Mouse (Mus musculus): ENCODE measurements around the gene Sun1. TPM values are rescaled to one million over a fixed set of nuclear protein-coding genes. Genes with fewer than 3 reads are reported as not detected.

Gene Sun1
- 40.3 and 43.8 TPM in 2 replicates for polyA plus RNA-seq (2016; fragmentation: Nextera tagmentation; extraction: Ambion mirVana)

GRCm38 (mm10) chr5:139199995-139200769 lies at the start of gene Sun1:
Gene Sun1 (plus strand): TSS chr5:139200637.
- H3K4me3 ChIP-seq: peak within 1 kb of the TSS; percentile 97
- peak; percentile 98 for DNase-seq (ENCODE audit: low spot score)
- H3K9me3 ChIP-seq: no peaks in the 10 kb centered on the region
- H3K4me1 ChIP-seq: peaks cover 35% of the 10 kb centered on the region
- H3K27me3 ChIP-seq (ENCODE audit: insufficient read depth, poor library complexity, severe bottlenecking): no peaks in the 10 kb centered on the region
- H3K36me3 ChIP-seq: 0 out of 2 replicates have a peak, but pooled peaks cover 3% of the 10 kb centered on the region
- peak within 1 kb of the TSS; percentile 93 for H3K27ac ChIP-seq
- under 1% methylated on average over 64 of the region's 64 CpGs for WGBS

GRCm38 (mm10) chr5:139160899-139161298 lies 39.5 kb upstream of the Sun1 start:
- Histone ChIP-seq H3K4me3 (no peak overlapping the region), H3K4me1 (0 out of 2 replicates have a peak, but pooled peaks cover 10% of the 10 kb centered on the region), H3K9me3 (no peaks in the 10 kb centered on the region), H3K36me3 (peaks cover 64% of the 10 kb centered on the region), H3K27me3 (ENCODE audit: insufficient read depth, poor library complexity, severe bottlenecking) (no peaks in the 10 kb centered on the region), H3K27ac (no peak overlapping the region)
- DNase-seq (ENCODE audit: low spot score): no peak
- WGBS: 90% methylated on average over 8 of the region's 8 CpGs

- peaks cover 13% of the 10 kb centered on the region for H3K4me1 ChIP-seq
- H3K9me3 ChIP-seq: no peaks in the 10 kb centered on the region
- no peak for DNase-seq (ENCODE audit: low spot score)
- H3K27ac ChIP-seq: no peak overlapping the region
- H3K36me3 ChIP-seq: peaks cover 64% of the 10 kb centered on the region
- WGBS: 87% methylated on average over 10 of the region's 10 CpGs
- H3K27me3 ChIP-seq (ENCODE audit: insufficient read depth, poor library complexity, severe bottlenecking): no peaks in the 10 kb centered on the region
- H3K4me3 ChIP-seq: no peak overlapping the region
These were observed 38.8 kb upstream of the Sun1 start for GRCm38 (mm10) chr5:139161632-139162031.

GRCm38 (mm10) chr5:139166781-139167361 lies 33.6 kb upstream of the Sun1 start:
- DNase-seq (ENCODE audit: low spot score): no peak
- 58% methylated on average over 6 of the region's 6 CpGs for WGBS
- Histone ChIP-seq H3K4me1 (peaks cover 18% of the 10 kb centered on the region), H3K27ac (peak overlapping the region; percentile 30; the same call in 1 of the 2 replicates), H3K4me3 (no peak overlapping the region), H3K9me3 (no peaks in the 10 kb centered on the region), H3K27me3 (ENCODE audit: insufficient read depth, poor library complexity, severe bottlenecking) (no peaks in the 10 kb centered on the region), H3K36me3 (peaks cover 85% of the 10 kb centered on the region)

GRCm38 (mm10) chr5:139167548-139167947 lies 32.9 kb upstream of the Sun1 start:
- Histone ChIP-seq H3K27me3 (ENCODE audit: insufficient read depth, poor library complexity, severe bottlenecking) (no peaks in the 10 kb centered on the region), H3K27ac (0 out of 2 replicates have a peak overlapping the region, but pooled peaks have one; percentile 30), H3K4me1 (peaks cover 18% of the 10 kb centered on the region), H3K9me3 (no peaks in the 10 kb centered on the region), H3K4me3 (no peak overlapping the region), H3K36me3 (peaks cover 85% of the 10 kb centered on the region)
- 64% methylated on average over 1 of the region's 1 CpGs for WGBS
- DNase-seq (ENCODE audit: low spot score): no peak

GRCm38 (mm10) chr5:139171929-139172328 lies 28.5 kb upstream of the Sun1 start:
- 89% methylated on average over 4 of the region's 4 CpGs for WGBS
- Histone ChIP-seq H3K27ac (no peak overlapping the region), H3K9me3 (no peaks in the 10 kb centered on the region), H3K36me3 (peaks cover 82% of the 10 kb centered on the region), H3K27me3 (ENCODE audit: insufficient read depth, poor library complexity, severe bottlenecking) (no peaks in the 10 kb centered on the region), H3K4me3 (no peak overlapping the region), H3K4me1 (peaks cover 15% of the 10 kb centered on the region)
- no peak for DNase-seq (ENCODE audit: low spot score)

- peak overlapping the region; percentile 49; the same call in 1 of the 2 replicates for H3K27ac ChIP-seq
- no peaks in the 10 kb centered on the region for H3K27me3 ChIP-seq (ENCODE audit: insufficient read depth, poor library complexity, severe bottlenecking)
- peaks cover 77% of the 10 kb centered on the region for H3K36me3 ChIP-seq
- H3K9me3 ChIP-seq: no peaks in the 10 kb centered on the region
- DNase-seq (ENCODE audit: low spot score): no peak
- 68% methylated on average over 10 of the region's 10 CpGs for WGBS
- peaks cover 12% of the 10 kb centered on the region; the same call in 1 of the 2 replicates for H3K4me1 ChIP-seq
- H3K4me3 ChIP-seq: no peak overlapping the region
These were observed 26.3 kb upstream of the Sun1 start for GRCm38 (mm10) chr5:139174141-139174540.

- peaks cover 12% of the 10 kb centered on the region; the same call in 1 of the 2 replicates for H3K4me1 ChIP-seq
- no peaks in the 10 kb centered on the region for H3K9me3 ChIP-seq
- 79% methylated on average over 10 of the region's 10 CpGs for WGBS
- H3K4me3 ChIP-seq: no peak overlapping the region
- H3K36me3 ChIP-seq: peaks cover 84% of the 10 kb centered on the region
- H3K27me3 ChIP-seq (ENCODE audit: insufficient read depth, poor library complexity, severe bottlenecking): no peaks in the 10 kb centered on the region
- H3K27ac ChIP-seq: no peak overlapping the region
- DNase-seq (ENCODE audit: low spot score): no peak
These were observed 25.6 kb upstream of the Sun1 start for GRCm38 (mm10) chr5:139174556-139175547.

GRCm38 (mm10) chr5:139178895-139179631 lies 21.4 kb upstream of the Sun1 start:
- Histone ChIP-seq H3K27me3 (ENCODE audit: insufficient read depth, poor library complexity, severe bottlenecking) (no peaks in the 10 kb centered on the region), H3K4me1 (peaks cover 10% of the 10 kb centered on the region; the same call in 1 of the 2 replicates), H3K36me3 (peaks cover 87% of the 10 kb centered on the region), H3K27ac (no peak overlapping the region), H3K9me3 (no peaks in the 10 kb centered on the region), H3K4me3 (no peak overlapping the region)
- 28% methylated on average over 11 of the region's 11 CpGs for WGBS
- peak; percentile 87 for DNase-seq (ENCODE audit: low spot score)

- Histone ChIP-seq H3K4me1 (no peaks in the 10 kb centered on the region), H3K9me3 (no peaks in the 10 kb centered on the region), H3K27ac (no peak overlapping the region), H3K4me3 (no peak overlapping the region), H3K27me3 (ENCODE audit: insufficient read depth, poor library complexity, severe bottlenecking) (no peaks in the 10 kb centered on the region), H3K36me3 (peaks cover 91% of the 10 kb centered on the region)
- no peak for DNase-seq (ENCODE audit: low spot score)
- WGBS: 82% methylated on average over 2 of the region's 2 CpGs
These were observed 17.3 kb upstream of the Sun1 start for GRCm38 (mm10) chr5:139183131-139183530.

GRCm38 (mm10) chr5:139183601-139184000 lies 16.8 kb upstream of the Sun1 start:
- H3K9me3 ChIP-seq: no peaks in the 10 kb centered on the region
- no peak overlapping the region for H3K4me3 ChIP-seq
- no peak overlapping the region for H3K27ac ChIP-seq
- H3K4me1 ChIP-seq: no peaks in the 10 kb centered on the region
- H3K27me3 ChIP-seq (ENCODE audit: insufficient read depth, poor library complexity, severe bottlenecking): no peaks in the 10 kb centered on the region
- WGBS: 91% methylated on average over 9 of the region's 9 CpGs
- no peak for DNase-seq (ENCODE audit: low spot score)
- H3K36me3 ChIP-seq: peaks cover 86% of the 10 kb centered on the region

- Histone ChIP-seq H3K27me3 (ENCODE audit: insufficient read depth, poor library complexity, severe bottlenecking) (no peaks in the 10 kb centered on the region), H3K36me3 (peaks cover 78% of the 10 kb centered on the region), H3K9me3 (no peaks in the 10 kb centered on the region), H3K27ac (no peak overlapping the region), H3K4me3 (no peak overlapping the region), H3K4me1 (no peaks in the 10 kb centered on the region)
- WGBS: 85% methylated on average over 4 of the region's 4 CpGs
- no peak for DNase-seq (ENCODE audit: low spot score)
These were observed 15.5 kb upstream of the Sun1 start for GRCm38 (mm10) chr5:139184897-139185296.
